Mouse (Mus musculus) CD4-positive helper T cell, adult 2 months (primary cell): Measurements from ENCODE around the gene Snrpa1.

Experiments
- DNase-seq: peaks from one replicate; pipeline ENCODE4 v3.0.0-alpha.2; 2012; ENCODE audit warnings: low read depth, missing footprints, low spot score

Snrpa1 gene

DNA sequence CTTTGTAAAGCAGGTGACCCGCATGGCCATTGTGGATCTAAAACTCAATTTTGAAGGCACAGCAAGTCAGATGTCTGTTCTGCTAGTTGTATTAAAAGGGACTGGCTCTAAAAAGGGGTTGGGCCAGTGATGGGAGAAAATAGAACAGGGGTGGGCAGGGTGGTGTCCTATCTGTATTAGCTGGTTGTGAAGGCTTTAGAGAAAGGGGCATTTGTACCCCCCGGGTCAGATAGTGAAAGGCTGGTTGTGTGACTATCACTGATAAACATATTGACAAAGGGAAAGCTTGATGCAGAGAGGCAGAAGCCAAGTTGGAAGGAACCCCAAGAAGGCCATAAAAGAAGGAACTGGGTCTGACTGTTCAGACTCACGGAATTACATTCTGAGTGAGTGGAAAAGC is 54.8 kb downstream of the Snrpa1 start:
- no peak for DNase-seq

DNA sequence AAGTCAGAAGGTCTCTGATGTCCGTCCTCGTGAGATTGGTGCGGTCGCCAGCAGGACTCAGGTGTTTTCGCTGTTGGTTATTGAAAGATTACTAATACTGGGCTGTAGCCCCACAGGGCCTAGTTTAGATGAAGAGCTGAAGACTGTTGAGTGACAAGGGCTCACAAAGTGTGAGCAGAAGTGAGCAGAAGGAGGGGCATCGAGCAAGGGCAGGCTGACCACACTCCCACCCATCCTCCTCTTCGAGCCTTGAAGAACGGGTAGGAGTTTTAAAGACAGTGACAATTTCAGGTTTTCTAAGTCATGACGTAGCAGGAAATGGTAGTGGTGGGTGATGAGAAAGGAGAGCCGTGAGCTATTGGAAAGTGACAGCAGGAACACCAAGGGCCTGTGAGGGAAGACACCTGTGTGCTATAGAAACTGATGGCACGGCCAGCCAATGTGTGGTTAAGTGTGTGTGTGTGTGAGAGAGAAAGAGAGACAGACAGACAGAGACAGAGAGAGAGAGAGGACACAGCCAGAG is 57.1 kb downstream of the Snrpa1 start:
- peak; percentile 66 for DNase-seq

DNA sequence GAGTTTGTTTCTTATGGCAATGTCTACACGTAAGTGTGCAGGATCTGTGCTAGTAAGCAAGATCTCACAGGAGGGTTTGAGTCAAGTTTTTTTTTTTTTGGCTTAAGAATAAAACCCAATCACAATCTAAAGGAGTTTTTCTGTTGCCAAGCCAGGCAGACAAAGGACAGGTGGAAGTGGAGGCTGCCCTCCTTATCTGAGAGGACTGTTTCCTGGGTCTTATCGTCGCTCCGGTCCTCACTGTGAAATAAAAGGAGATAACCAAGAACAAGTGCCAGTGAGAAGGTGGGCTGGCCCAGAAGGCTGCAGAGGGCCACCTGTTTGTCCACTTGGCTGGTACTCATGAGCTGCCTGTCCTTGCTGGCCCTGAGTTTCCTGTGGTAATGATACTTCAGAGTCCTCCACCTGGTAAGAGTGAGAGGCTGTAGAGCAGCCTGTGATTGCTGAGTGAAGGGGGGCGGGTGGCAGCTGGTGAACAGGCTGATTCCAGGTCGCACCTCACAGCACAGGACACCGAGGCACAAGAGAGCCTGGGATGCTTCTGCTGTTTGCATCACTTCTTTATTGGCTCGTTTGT is 58.2 kb downstream of the Snrpa1 start:
- DNase-seq = no peak

DNA sequence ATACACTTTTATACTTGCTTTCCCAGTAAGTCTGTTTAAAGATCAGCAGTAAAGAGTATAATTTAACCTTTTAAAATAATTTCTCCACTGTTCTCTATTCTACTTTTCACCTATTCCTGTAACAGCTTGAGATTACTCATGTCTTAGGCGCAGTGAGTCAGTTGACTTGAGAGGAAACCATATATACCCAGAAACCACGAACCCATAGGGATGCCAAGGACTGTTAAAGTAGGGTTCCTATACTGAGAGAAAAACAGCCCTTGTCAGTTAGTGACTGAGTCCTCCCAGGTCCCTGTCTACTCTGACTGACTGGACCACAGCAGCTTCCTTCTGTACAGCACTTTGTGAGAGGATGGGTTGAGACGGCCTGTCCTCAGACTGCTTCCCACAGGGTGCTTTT is 59.2 kb downstream of the Snrpa1 start:
- DNase-seq = no peak

DNA sequence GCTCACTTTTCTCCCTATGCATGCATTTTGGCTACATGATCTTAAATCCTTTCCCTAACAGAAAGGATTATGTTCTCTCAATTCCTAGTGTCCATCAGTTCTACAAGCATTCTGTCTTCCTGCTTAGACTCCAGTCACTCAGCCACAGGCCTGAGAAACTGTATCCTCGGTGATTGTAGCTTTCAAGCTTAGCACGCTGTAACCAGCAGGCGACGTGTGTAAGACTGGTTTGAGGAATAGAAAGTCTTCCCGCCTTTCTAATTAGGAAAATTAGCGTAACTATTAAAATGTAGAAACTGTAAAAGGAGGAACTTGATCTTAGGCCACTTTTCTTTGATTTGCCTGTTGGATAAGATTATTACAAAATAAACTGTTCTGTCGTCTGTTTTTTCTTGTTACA is 60.0 kb downstream of the Snrpa1 start:
- DNase-seq = no peak

DNA sequence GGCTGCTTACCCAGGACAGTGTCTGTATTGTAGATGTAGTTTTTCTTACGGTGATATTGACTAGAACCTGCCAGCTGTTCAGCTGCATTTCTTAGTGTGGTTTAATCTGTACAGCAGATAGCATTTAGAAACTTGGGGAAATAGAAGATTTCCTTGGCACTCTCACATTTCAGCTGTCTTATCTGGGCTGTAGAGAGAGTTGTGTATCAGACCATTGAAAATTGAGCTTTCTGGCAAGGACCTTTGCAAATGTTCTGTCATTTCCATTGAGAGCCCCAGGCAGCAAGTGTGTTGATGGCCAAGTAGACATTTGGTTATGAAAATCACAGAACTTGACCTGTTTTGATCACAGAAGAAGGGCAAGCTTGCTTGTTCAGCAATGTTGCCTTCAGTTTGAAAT is 61.3 kb downstream of the Snrpa1 start:
- no peak for DNase-seq

DNA sequence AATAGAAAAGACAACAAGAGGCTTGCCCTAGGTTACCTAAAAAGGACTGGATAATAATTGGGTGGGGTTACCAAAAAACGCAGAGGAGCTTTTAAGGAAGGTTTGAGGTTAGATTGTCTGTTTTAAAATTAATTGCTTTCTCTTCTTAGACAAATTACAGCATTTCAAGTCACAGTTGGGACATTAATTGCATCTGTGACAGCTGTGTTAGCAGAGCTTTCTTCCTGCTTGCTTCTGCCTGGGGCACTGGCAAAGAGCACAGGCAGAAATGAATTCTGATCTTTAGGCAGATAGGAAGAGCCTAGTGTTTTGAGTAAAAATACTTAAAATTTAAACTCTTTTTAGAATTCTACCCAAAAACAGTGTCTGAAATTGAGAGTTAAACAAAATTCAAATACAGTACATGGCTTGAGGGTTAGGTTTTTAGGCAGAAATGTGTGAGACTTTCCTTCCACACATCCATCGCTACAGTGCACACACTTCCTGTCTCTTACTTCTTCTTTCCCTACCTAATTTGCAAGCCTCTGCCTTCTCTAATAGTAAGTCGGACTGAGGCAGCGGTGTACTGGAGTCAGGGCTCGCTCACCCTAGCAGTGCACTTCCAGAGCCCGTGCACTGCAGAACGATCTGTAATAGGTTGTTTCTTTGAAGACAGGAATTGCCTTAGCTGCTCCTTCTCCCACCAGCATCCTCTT is 62.0 kb downstream of the Snrpa1 start:
- DNase-seq = no peak
